Mouse (Mus musculus) brain, embryonic 14.5 days (tissue): ENCODE results near the gene Lin7b.

ENCODE experiments used
- CTCF ChIP-seq: fragments of 200-500 bp; IDR thresholded peaks from 2 replicates; pipeline ENCODE4 v1.5.1; 2012; ENCODE audit warnings: inconsistent platforms, mild to moderate bottlenecking, moderate library complexity, borderline replicate concordance; ENCODE audit not compliant: insufficient read depth, insufficient read length; ENCODE audit errors: extremely low read depth
- POLR2A ChIP-seq: fragments of 200-500 bp; IDR thresholded peaks from 2 replicates; pipeline ENCODE4 v1.6.1; 2012; ENCODE audit warnings: mild to moderate bottlenecking, inconsistent platforms, borderline replicate concordance; ENCODE audit not compliant: poor library complexity, insufficient read depth, insufficient read length, severe bottlenecking; ENCODE audit errors: extremely low read depth

DNA sequence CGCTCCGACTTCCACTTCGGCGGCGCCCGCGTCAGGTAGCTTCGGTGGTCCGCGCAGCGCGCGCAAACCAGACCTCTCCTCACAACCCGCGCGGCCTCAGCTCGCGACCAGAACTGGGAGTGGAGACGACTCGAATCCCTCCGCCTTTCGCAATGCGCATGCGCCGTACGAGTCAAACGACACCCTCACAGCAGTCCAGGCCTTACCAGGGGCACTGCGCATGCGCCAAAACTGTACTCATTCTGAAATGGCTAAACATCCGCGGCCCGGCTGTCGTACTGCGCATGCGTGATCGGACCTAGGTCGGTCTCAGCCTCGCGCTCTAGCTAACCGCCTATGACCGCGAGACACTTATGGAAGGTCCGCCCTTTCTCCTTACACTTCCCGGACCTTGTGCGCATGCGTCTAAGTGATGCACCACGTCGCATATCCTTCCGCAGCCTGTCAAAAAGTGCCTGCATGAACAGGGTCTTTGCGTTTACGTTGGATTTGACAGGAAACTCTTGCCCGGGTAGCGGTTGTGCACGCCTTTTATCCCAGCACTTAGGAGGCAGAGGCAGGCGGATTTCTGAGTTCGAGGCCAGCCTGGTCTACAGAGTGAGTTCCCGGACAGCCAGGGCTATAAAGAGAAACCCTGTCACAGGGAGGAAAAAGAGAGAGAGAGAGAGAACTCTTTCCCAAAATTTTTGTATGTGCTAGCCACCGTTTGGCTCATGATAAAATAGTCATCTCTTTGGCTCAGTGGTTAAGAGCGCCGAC is 25.4 kb upstream of the Lin7b start, which contains the start of gene Snrnp70:
- TF ChIP-seq POLR2A (peak; percentile 92), CTCF (no peak)
